Mouse (Mus musculus) lung, embryonic 16.5 days (tissue): ENCODE results near the gene Nhlrc1. TPM values are rescaled to one million over a fixed set of nuclear protein-coding genes. Genes with fewer than 3 reads are reported as not detected.

Experiments
- ATAC-seq: fragments of 200-750 bp; cut with Nextera tagmentation; 2 replicates; pipeline ENCODE4 v1.8.0; 2017; ENCODE audit warnings: low read depth, mild to moderate bottlenecking, moderate library complexity
- H3K27ac ChIP-seq: fragments of 300-500 bp; sonication (generic); 2 replicates; pipeline ENCODE4 v1.5.1; 2014; ENCODE audit warnings: mild to moderate bottlenecking, control low read depth, low read length
- H3K27me3 ChIP-seq: fragments of 300-500 bp; sonication (generic); 2 replicates; pipeline ENCODE4 v1.6.1; 2014; ENCODE audit warnings: low read depth, low read length, mixed read lengths; ENCODE audit not compliant: control insufficient read depth, insufficient read depth
- H3K36me3 ChIP-seq: fragments of 300-500 bp; sonication (generic); 2 replicates; pipeline ENCODE4 v1.6.1; 2014; ENCODE audit warnings: low read length; ENCODE audit not compliant: control insufficient read depth, insufficient read depth
- H3K4me1 ChIP-seq: fragments of 300-500 bp; sonication (generic); replicated peaks from 2 replicates; pipeline ENCODE4 v1.6.1; 2014; ENCODE audit warnings: low read length, mixed read lengths; ENCODE audit not compliant: control insufficient read depth, insufficient read depth
- H3K4me2 ChIP-seq: fragments of 300-500 bp; sonication (generic); 2 replicates; pipeline ENCODE4 v1.6.1; 2014; ENCODE audit warnings: low read depth, low read length, control low read depth
- H3K4me3 ChIP-seq: fragments of 300-500 bp; sonication (generic); 2 replicates; pipeline ENCODE4 v1.5.1; 2014; ENCODE audit warnings: mild to moderate bottlenecking, low read length, control low read depth
- H3K9ac ChIP-seq: fragments of 300-500 bp; sonication (generic); 2 replicates; pipeline ENCODE4 v1.6.1; 2014; ENCODE audit warnings: low read length, control low read depth
- H3K9me3 ChIP-seq: fragments of 300-500 bp; sonication (generic); 2 replicates; pipeline ENCODE4 v1.6.1; 2016; ENCODE audit warnings: low read length; ENCODE audit not compliant: control insufficient read depth
- WGBS: fragments of 180-500 bp; shearing (Covaris S2); extraction: QIAGEN DNeasy Blood & Tissue Kit; methylation state at CpG from one replicate; pipeline ENCODE4 v1.1.7; 2014; 5-methylcytosine and 5-hydroxymethylcytosine counted together
- polyA plus RNA-seq: library from polyadenylated mRNA; unstranded; fragments of >200 nt; fragmentation: Nextera tagmentation; extraction: Ambion mirVana; gene quantifications from 2 replicates; pipeline ENCODE4 v1.2.1, GENCODE M21; 2015

Nhlrc1 gene
- polyA plus RNA-seq, 1 experiment from 2014 or later = 2.8 TPM

GRCm38 (mm10) chr13:47043833-47044616 lies 29.4 kb upstream of the Nhlrc1 start:
- Histone ChIP-seq H3K36me3 (peaks cover 3% of the 10 kb centered on the region; the same call in 1 of the 2 replicates), H3K4me1 (peaks cover 9% of the 10 kb centered on the region), H3K4me2 (peak overlapping the region; percentile 98), H3K9ac (peak overlapping the region; percentile 76), H3K27me3 (no peaks in the 10 kb centered on the region), H3K27ac (peak overlapping the region; percentile 41; the same call in 1 of the 2 replicates), H3K9me3 (no peaks in the 10 kb centered on the region), H3K4me3 (peak overlapping the region; percentile 68)
- WGBS = under 1% methylated on average over 42 of the region's 45 CpGs
- ATAC-seq = peak; percentile 21; the same call in 1 of the 2 replicates

GRCm38 (mm10) chr13:47043030-47043680 lies 28.5 kb upstream of the Nhlrc1 start, which contains the start of gene Kdm1b:
Kdm1b (plus strand) TSS chr13:47043499.
- H3K27me3 ChIP-seq = no peaks in the 10 kb centered on the region
- under 1% methylated on average over 45 of the region's 48 CpGs for WGBS
- ATAC-seq = peak; percentile 98
- peak within 1 kb of the TSS; percentile 98 for H3K4me2 ChIP-seq
- no peaks in the 10 kb centered on the region for H3K9me3 ChIP-seq
- H3K36me3 ChIP-seq = no peaks in the 10 kb centered on the region
- peak within 1 kb of the TSS; percentile 76 for H3K9ac ChIP-seq
- peak within 1 kb of the TSS; percentile 41; the same call in 1 of the 2 replicates for H3K27ac ChIP-seq
- peak within 1 kb of the TSS; percentile 68 for H3K4me3 ChIP-seq
- H3K4me1 ChIP-seq = peaks cover 9% of the 10 kb centered on the region

- Histone ChIP-seq H3K27ac (no peak overlapping the region), H3K36me3 (no peaks in the 10 kb centered on the region), H3K4me2 (peak overlapping the region; percentile 98), H3K9ac (peak overlapping the region; percentile 46; the same call in 1 of the 2 replicates), H3K4me1 (peaks cover 9% of the 10 kb centered on the region), H3K4me3 (peak overlapping the region; percentile 68), H3K9me3 (no peaks in the 10 kb centered on the region), H3K27me3 (no peaks in the 10 kb centered on the region)
- ATAC-seq = no peak
- 44% methylated on average over 8 of the region's 8 CpGs for WGBS
Observed at GRCm38 (mm10) chr13:47042024-47042633, 27.5 kb upstream of the Nhlrc1 start.

- 79% methylated on average over 5 of the region's 5 CpGs for WGBS
Observed at GRCm38 (mm10) chr13:47040061-47040460, 25.4 kb upstream of the Nhlrc1 start.

GRCm38 (mm10) chr13:47037946-47038345 lies 23.3 kb upstream of the Nhlrc1 start:
- H3K27me3 ChIP-seq = no peaks in the 10 kb centered on the region
- 0 out of 2 replicates have a peak, but pooled peaks cover 2% of the 10 kb centered on the region for H3K4me1 ChIP-seq
- no peak overlapping the region for H3K4me2 ChIP-seq
- H3K4me3 ChIP-seq = no peak overlapping the region
- 81% methylated on average over 6 of the region's 6 CpGs for WGBS
- no peaks in the 10 kb centered on the region for H3K36me3 ChIP-seq
- H3K9ac ChIP-seq = no peak overlapping the region
- no peak overlapping the region for H3K27ac ChIP-seq
- no peak for ATAC-seq
- H3K9me3 ChIP-seq = no peaks in the 10 kb centered on the region

More at GRCm38 (mm10) chr13:47040061-47040460, 25.4 kb upstream of the Nhlrc1 start:
- peaks cover 9% of the 10 kb centered on the region for H3K4me1 ChIP-seq
- no peaks in the 10 kb centered on the region for H3K36me3 ChIP-seq
- H3K27me3 ChIP-seq = no peaks in the 10 kb centered on the region
- no peak overlapping the region for H3K9ac ChIP-seq
- ATAC-seq = no peak
- no peak overlapping the region for H3K4me3 ChIP-seq
- H3K27ac ChIP-seq = no peak overlapping the region
- H3K9me3 ChIP-seq = no peaks in the 10 kb centered on the region
- H3K4me2 ChIP-seq = no peak overlapping the region

- no peak overlapping the region for H3K4me3 ChIP-seq
- H3K27me3 ChIP-seq = no peaks in the 10 kb centered on the region
- H3K9me3 ChIP-seq = no peaks in the 10 kb centered on the region
- H3K4me2 ChIP-seq = no peak overlapping the region
- H3K27ac ChIP-seq = no peak overlapping the region
- no peak for ATAC-seq
- H3K9ac ChIP-seq = no peak overlapping the region
- 87% methylated on average over 4 of the region's 4 CpGs for WGBS
- H3K36me3 ChIP-seq = no peaks in the 10 kb centered on the region
- H3K4me1 ChIP-seq = peaks cover 2% of the 10 kb centered on the region; the same call in 1 of the 2 replicates
Observed at GRCm38 (mm10) chr13:47033602-47034001, 19.0 kb upstream of the Nhlrc1 start.

- H3K4me1 ChIP-seq = peaks cover 2% of the 10 kb centered on the region; the same call in 1 of the 2 replicates
- ATAC-seq = no peak
- WGBS = 82% methylated on average over 17 of the region's 17 CpGs
Observed at GRCm38 (mm10) chr13:47030376-47031107, 15.9 kb upstream of the Nhlrc1 start.

GRCm38 (mm10) chr13:47020798-47021197 lies 6.1 kb upstream of the Nhlrc1 start:
- Histone ChIP-seq H3K4me2 (no peak overlapping the region), H3K27ac (no peak overlapping the region), H3K9ac (no peak overlapping the region), H3K36me3 (no peaks in the 10 kb centered on the region), H3K27me3 (no peaks in the 10 kb centered on the region), H3K4me1 (no peaks in the 10 kb centered on the region), H3K9me3 (no peaks in the 10 kb centered on the region), H3K4me3 (no peak overlapping the region)
- no peak for ATAC-seq
- 79% methylated on average over 7 of the region's 7 CpGs for WGBS

More at GRCm38 (mm10) chr13:47030376-47031107, 15.9 kb upstream of the Nhlrc1 start:
- H3K9me3 ChIP-seq = no peaks in the 10 kb centered on the region
- H3K4me2 ChIP-seq = no peak overlapping the region
- H3K9ac ChIP-seq = no peak overlapping the region
- no peaks in the 10 kb centered on the region for H3K36me3 ChIP-seq
- no peak overlapping the region for H3K4me3 ChIP-seq
- H3K27ac ChIP-seq = no peak overlapping the region
- no peaks in the 10 kb centered on the region for H3K27me3 ChIP-seq
